In the genomic region with DNA sequence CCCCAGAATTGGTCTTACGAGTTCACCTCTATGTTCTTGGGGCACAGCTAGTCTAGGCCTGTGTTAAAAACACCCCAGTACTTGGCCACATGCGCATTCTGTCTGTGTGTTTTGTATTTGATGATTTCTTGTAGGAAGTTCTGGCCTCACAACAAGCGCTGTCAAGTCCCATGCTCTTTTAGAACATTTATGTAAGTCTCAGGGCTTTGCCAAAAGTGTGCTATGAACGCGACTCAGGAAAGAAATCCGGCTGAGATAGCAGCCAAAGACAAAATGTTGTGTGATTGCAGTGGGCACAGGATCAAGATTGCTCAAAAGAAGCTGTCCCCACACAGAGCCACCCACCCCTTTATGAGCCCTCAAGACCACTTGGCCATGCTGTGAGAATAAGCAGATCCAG, we compare ENCODE assay signal across 7 mouse cellular contexts.
"Had no signal": no experiment of that assay in that cellular context is flagged by ENCODE, and none has a peak within 500 bp of the region (broad histone marks: within the 10 kb centered on the region; RNA-seq: fewer than 3 reads in every experiment).

No protein-coding gene starts in this region.

- DNase-seq: kidney, adult 18-20 months; kidney, postnatal 10 days; kidney, postnatal 4 days; liver; liver, embryonic 13.5 days; liver, postnatal 0 days; thymus, postnatal 36 days had no signal
